Mouse (Mus musculus) megakaryocyte, embryonic 14.5 days (primary cell): Measurements from ENCODE around the gene Ppm1m. TPM values are rescaled to one million over a fixed set of nuclear protein-coding genes. Genes with fewer than 3 reads are reported as not detected.

Source experiments
- H3K27me3 ChIP-seq: replicated peaks from 2 replicates; pipeline ENCODE3; 2012; ENCODE audit warnings: inconsistent platforms
- H3K36me3 ChIP-seq: replicated peaks from 2 replicates; pipeline ENCODE3; 2012; ENCODE audit warnings: low read length, inconsistent platforms, mixed read lengths
- H3K4me1 ChIP-seq: 2 replicates; pipeline ENCODE4 v1.6.1; 2012; ENCODE audit warnings: inconsistent platforms
- H3K4me3 ChIP-seq: replicated peaks from 2 replicates; pipeline ENCODE3; 2012; ENCODE audit warnings: moderate library complexity, mild to moderate bottlenecking, inconsistent platforms
- H3K9me3 ChIP-seq: 2 replicates; pipeline ENCODE4 v1.6.1; 2012; ENCODE audit warnings: inconsistent platforms
- FLI1 ChIP-seq: IDR thresholded peaks from 2 replicates; pipeline ENCODE4 v1.6.1; 2012; ENCODE audit warnings: low read length, inconsistent platforms, mixed read lengths
- GATA1 ChIP-seq: IDR thresholded peaks from 3 replicates; pipeline ENCODE4 v1.6.1; 2012; ENCODE audit warnings: mixed read lengths, low read length, inconsistent platforms, borderline replicate concordance
- polyA plus RNA-seq: library from polyadenylated mRNA; stranded (reverse); fragments of >175 nt; gene quantifications from 2 replicates; pipeline ENCODE4 v1.2.3, GENCODE M21; 2012; ENCODE audit warnings: low replicate concordance; ENCODE audit not compliant: insufficient read depth

The Ppm1m gene
- polyA plus RNA-seq, 1 experiment, result 8.2 TPM

- Histone ChIP-seq H3K4me1 (peaks cover 14% of the 10 kb centered on the region), H3K4me3 (peak overlapping the region; percentile 95)
- TF ChIP-seq GATA1, result no peak
- no peak for TF ChIP-seq FLI1
Observed at GRCm38 (mm10) chr9:106159237-106159636, 40.3 kb downstream of the Ppm1m start.

DNA sequence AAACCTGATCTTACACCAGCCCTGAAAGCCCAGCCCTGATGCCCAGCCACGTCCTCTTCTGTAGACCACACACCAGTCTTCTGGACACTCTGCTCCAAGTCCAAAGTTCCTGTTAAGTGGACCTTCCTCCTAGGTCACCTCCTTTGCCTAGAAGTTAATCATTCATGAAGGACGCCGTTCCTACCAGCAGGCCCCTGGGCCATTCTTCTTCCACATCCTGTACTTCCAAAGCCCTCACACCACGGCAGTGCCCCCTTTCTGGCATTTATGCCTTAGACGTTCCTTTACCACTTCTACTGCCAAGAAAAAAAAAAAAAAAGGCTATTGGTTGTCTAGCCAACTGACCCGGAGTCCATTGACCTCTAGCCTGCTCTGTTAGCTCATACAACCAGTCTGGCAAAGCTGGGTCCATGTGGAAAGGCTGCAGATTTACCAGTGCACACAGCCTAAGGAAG is 41.5 kb downstream of the Ppm1m start, which contains the start of gene Glyctk:
Gene Glyctk, minus strand, starts transcription at position 102 of the 455 bp plus-strand sequence.
- peaks cover 13% of the 10 kb centered on the region for H3K27me3 ChIP-seq
- peaks cover 14% of the 10 kb centered on the region for H3K4me1 ChIP-seq
- TF ChIP-seq GATA1 (no peak), FLI1 (no peak)
- no peaks in the 10 kb centered on the region for H3K9me3 ChIP-seq
- no peak within 1 kb of the TSS for H3K4me3 ChIP-seq
- H3K36me3 ChIP-seq, result no peaks in the 10 kb centered on the region

More at GRCm38 (mm10) chr9:106159237-106159636, 40.3 kb downstream of the Ppm1m start:
- Histone ChIP-seq H3K9me3 (no peaks in the 10 kb centered on the region), H3K27me3 (peaks cover 8% of the 10 kb centered on the region), H3K36me3 (no peaks in the 10 kb centered on the region)

DNA sequence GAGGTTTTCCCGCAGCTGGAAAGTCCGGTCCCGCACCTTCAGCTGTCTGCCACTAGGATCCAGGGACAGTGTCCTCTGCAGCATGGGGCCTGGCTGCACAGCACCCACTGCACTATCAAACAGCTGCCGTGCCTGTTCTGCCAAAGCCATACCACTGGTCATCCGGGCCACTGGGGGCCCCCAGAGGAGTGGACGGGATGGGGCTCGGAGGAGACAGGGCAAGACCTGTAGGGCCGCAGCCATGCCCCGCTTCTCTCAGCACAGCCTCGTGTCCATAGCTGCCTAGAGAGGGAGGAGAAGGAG is 42.0 kb downstream of the Ppm1m start:
- Histone ChIP-seq H3K4me3 (no peak overlapping the region), H3K4me1 (peaks cover 14% of the 10 kb centered on the region)

DNA sequence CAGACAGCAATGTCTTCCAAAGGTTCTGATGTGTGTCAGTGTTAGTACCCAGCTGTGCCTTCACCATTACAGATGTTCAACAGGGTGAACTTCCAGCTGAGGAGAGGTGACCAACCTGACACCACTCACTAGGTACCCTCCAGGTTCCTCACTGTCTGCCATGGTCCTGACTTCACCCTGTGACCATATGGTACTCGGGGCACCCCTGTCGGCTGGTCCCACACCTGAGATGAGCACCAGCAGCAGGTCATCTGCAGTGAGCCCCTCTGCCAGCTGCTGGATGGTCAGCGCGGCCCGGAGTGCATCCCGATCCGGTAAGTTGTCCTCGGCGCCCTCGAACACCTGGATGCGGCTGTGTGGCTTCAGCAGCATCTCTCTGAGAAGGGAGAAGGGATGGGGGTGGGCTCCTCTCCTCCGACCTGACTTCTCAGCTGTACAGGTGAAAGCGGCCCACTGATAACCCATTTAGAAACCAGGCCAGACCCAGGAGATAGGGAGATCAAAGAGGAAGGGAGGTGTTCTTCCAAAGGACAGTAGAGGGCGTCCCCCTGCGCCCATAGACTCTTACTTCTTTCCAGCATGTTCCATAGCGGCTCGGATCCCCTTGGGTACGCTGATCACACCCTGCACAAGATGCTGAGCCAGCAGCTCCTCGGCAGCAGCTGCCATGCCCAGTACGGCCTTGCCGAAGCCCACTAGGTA is 42.5 kb downstream of the Ppm1m start:
- TF ChIP-seq FLI1 (no peak), GATA1 (no peak)
- H3K27me3 ChIP-seq, result peaks cover 18% of the 10 kb centered on the region
- no peak overlapping the region for H3K4me3 ChIP-seq
- H3K9me3 ChIP-seq, result no peaks in the 10 kb centered on the region
- H3K36me3 ChIP-seq, result no peaks in the 10 kb centered on the region
- H3K4me1 ChIP-seq, result peaks cover 14% of the 10 kb centered on the region

More for the DNA sequence above, 42.0 kb downstream of the Ppm1m start:
- H3K27me3 ChIP-seq, result peaks cover 14% of the 10 kb centered on the region
- TF ChIP-seq FLI1, result no peak
- no peak for TF ChIP-seq GATA1
- no peaks in the 10 kb centered on the region for H3K36me3 ChIP-seq
- no peaks in the 10 kb centered on the region for H3K9me3 ChIP-seq

DNA sequence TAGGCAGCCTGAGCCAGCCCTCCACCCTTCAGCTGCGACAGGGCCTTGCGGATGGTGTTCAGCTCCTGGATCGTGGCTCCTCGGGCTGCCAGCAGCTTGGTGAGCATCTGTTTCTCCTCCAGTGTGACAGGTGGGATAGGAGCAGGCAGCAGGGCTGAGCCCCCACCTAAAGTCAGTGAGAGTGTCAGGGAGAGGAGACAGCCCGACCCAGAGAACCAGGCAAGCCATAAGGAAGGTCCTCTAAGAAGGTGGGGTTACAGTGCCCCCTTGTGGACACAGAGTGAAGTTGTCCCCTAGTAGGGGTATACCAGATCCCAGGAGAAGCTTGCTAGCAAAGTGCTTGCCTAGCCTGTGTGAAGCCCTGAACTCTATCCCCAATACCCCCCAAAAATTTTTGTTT is 43.1 kb downstream of the Ppm1m start:
- Histone ChIP-seq H3K27me3 (peaks cover 21% of the 10 kb centered on the region), H3K4me1 (peaks cover 14% of the 10 kb centered on the region), H3K4me3 (no peak overlapping the region), H3K9me3 (no peaks in the 10 kb centered on the region), H3K36me3 (no peaks in the 10 kb centered on the region)
- TF ChIP-seq FLI1 (no peak), GATA1 (no peak)

DNA sequence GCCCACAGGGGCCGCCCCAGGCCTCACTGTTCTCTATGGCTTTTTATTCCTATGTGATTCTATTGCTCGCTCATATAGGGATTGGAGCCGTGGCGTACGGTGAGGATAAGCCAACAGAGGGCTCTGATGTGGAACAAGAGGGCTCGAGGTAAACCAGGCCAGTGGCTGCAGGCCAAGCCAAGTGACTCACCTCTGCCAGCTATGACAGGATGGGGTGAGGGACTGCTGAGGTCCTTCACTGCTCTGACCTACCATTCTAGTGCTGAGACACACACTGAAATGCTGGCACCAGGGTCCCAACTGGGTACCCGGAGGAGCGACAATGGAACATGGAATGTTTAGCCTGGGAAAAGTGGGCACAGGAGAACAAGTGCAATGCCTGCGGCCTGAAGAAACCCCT is 45.4 kb downstream of the Ppm1m start:
- Histone ChIP-seq H3K4me1 (peaks cover 13% of the 10 kb centered on the region), H3K9me3 (no peaks in the 10 kb centered on the region), H3K4me3 (no peak overlapping the region), H3K27me3 (peaks cover 43% of the 10 kb centered on the region), H3K36me3 (no peaks in the 10 kb centered on the region)
- TF ChIP-seq GATA1 (no peak), FLI1 (no peak)

DNA sequence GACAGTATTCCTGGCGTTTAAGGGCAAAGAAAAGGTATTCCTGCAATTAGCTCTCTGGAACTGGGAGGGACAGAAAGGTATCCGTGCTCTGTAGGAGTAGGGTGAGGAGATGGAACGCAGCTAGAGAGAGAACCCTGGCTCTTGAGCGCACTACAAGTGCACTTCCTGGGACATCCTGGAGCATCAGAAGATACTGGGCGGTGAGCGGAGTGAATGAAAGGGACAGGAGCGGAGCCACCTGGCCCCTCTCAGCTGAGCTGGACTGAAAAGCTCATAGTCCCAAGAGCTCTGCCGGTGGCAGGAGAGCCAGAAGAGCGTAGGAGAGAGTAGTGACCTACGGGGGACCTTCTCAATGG is 50.2 kb downstream of the Ppm1m start:
- no peaks in the 10 kb centered on the region for H3K9me3 ChIP-seq
- H3K4me3 ChIP-seq, result no peak overlapping the region
- H3K4me1 ChIP-seq, result peaks cover 27% of the 10 kb centered on the region
- H3K27me3 ChIP-seq, result peaks cover 74% of the 10 kb centered on the region
- no peak for TF ChIP-seq GATA1
- H3K36me3 ChIP-seq, result no peaks in the 10 kb centered on the region

DNA sequence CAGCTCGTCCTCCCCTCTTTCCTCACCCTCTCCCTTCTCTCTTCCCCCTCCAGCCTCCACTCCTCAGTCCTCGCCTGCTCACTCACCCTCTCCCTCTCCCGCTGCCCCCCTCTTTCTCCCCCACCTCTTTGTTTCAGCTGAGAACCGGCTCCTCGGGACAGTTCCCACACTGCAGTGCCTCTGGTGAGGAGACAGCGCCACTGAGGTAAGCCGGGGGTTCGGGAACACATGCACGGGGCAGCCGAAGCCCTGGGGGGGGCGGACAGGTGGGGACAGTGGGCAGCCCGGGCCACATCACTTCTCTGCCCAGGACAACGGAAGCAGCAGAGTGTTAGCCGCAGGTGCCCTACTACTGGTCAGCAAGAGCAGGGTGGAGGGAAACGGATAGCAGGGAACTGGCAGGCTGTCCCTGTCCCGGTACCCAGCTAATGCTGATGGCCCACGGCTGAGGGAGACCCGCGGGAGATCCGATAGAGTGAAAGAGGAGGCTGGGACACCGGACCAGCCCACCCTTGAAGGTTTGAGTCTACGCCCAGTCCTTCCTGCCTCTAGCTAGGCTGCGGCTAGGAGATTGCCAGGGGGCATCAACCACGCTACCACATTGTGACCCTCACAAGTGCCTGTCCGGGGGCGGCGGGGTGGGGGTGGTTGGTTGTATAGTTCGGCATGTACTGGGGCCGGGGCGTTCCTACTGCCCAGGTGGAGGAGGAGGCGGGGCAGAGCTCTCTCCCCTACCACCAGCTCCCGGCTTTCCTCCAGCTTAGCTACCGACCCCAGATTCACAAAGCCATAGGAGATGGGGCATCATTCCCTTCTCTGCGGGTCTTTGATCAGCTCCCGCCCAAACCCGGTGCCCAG is 50.8 kb downstream of the Ppm1m start:
- TF ChIP-seq GATA1 (no peak), FLI1 (no peak)
- Histone ChIP-seq H3K9me3 (no peaks in the 10 kb centered on the region), H3K36me3 (no peaks in the 10 kb centered on the region), H3K4me1 (peaks cover 27% of the 10 kb centered on the region), H3K4me3 (peak overlapping the region; percentile 57), H3K27me3 (peaks cover 78% of the 10 kb centered on the region)

- Histone ChIP-seq H3K9me3 (no peaks in the 10 kb centered on the region), H3K4me3 (peak overlapping the region; percentile 14), H3K36me3 (no peaks in the 10 kb centered on the region), H3K27me3 (peaks cover 77% of the 10 kb centered on the region), H3K4me1 (peaks cover 27% of the 10 kb centered on the region)
- TF ChIP-seq FLI1 (no peak), GATA1 (no peak)
Observed at GRCm38 (mm10) chr9:106147851-106148431, 51.6 kb downstream of the Ppm1m start.

- no peaks in the 10 kb centered on the region for H3K9me3 ChIP-seq
- TF ChIP-seq GATA1 (no peak), FLI1 (no peak)
- H3K27me3 ChIP-seq, result peaks cover 76% of the 10 kb centered on the region
- H3K4me3 ChIP-seq, result no peak overlapping the region
- H3K36me3 ChIP-seq, result no peaks in the 10 kb centered on the region
- peaks cover 27% of the 10 kb centered on the region for H3K4me1 ChIP-seq
Observed at GRCm38 (mm10) chr9:106147281-106147680, 52.3 kb downstream of the Ppm1m start.
